Mouse (Mus musculus) CH12F3 (cell line): ENCODE data around the gene Stx5a.

Source experiments
- in situ Hi-C: fragments of 300-500 bp; cut with MboI; formaldehyde crosslinking; loops from 2 replicates; pipeline ENCODE4 v1.14.3; 2020; ENCODE audit warnings: low sequenced_read_pairs

Gene Stx5a

DNA sequence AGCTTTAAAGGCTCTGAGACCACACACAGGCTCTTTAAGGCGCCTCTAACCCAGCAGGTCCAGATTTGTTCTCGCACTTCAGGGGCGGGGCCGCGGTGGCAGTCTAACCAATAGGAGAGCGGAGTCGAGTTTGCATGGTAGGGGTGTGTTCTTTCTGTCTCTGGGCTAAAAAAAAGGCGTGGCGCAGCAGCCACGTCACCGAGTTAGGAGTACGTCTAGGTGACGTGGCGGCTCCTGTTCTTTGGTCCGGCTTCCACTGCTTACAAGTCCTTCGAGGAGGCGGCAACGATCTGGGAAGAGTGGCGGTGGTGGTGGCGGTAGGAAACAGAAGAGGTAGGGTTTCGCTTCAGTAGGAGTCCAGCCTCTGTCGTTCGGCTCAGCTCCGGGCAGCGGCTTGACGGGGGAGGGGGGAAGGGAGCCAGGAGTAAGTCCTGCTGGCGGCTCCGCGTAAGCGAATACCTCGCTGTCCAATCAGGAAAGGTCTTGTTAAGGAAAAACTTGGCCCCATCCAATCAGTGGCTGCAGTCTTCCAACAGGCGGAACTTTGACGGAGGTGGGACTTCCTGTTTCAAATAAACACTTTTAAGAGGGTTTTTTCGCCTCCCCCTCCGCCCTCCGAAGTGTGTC, at the start of gene Stx5a:
TSS of gene Stx5a (plus strand) at position 171 of the 627 bp plus-strand sequence.
- in situ Hi-C loops: no loop called here

DNA sequence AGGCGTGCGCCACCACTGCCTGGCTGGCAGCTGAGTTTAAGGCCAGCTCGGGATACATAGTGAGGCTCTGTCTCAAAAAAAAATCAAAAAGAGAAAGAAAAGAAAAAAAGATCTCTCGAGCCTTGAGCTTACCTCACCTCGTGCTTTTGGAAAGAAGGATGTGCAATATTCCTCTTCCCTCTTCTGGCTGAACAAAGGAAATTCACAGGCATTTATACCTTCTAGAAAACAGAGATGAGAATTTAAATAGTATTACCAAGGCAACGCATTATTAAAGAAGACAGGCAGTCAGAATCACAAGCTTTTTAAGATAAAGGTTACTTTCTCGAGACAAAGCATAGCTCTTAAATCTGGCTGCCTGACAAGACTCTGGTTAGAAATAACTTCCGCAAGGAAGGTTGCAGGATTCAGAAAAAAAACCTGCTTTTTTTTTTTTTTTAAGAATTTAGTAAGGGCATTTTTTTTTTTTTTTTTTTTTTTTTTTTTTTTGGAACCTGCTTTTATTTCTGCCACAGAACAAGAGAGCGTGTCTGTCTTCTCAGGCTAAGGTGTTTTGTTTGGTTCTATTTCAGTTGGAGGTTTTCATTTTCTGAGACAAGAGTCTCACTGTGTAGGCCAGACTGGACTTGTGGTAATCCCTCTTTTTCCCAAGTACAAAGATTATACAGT, 49.2 kb upstream of the Stx5a start:
- in situ Hi-C loops: no loop called here

DNA sequence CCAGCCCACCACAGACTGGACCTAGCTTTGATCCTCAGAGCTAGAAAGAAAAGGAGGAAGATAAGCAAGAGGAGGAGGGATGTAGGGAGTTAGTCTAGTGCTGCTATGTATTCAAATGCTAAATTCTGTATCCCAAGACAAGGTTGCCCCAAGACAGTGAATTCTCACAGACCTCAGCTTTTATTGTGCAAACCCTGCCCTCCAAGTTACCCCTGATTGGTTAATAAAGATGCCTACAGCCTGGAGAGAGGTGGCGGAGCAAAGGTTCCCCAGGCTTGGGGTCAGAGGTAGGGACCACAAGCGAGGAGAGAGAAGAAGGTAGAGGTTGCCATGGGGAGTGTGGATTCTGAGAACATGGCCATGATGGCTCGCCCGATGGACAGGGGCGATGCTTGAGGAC, 48.5 kb upstream of the Stx5a start:
- in situ Hi-C loops: no loop called here

DNA sequence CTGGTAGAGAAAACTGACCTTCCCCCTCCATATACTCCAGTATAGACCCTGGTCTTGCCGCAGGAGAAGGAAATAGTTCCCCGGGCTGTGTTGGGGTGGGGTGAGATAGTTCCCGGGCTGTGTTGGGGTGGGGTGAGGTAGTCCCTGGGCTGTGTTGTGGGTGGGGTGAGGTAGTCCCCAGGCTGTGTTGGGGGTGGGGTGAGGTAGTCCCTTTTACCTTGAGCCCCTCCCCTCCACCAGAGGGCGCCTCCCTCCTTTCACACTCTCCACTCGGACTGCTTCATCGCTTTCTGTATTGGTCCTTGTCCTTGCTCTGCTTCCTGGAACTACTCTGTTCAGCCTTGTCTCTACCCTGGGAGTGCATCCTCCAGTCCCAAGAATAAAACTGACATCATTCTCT, 45.9 kb upstream of the Stx5a start:
- in situ Hi-C loops: no loop called here

DNA sequence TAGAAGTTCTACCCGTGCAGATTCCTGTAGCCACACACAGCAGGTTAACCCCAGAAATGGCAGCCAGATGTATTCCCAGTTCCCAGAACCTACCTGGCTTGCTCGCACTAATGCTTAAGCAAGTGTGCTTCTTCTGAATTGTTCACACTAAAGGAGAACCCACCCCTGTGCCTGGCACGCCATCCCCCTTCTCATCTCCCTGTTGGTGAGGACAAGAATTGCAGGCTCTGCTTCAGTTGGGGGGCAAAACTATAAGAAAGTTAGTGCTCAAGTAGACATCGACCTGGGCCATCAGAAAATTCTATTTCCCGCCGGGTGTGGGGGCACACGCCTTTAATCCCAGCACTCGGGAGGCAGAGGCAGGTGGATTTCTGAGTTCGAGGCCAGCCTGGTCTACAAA, 41.6 kb upstream of the Stx5a start:
- in situ Hi-C loops: no loop called here

DNA sequence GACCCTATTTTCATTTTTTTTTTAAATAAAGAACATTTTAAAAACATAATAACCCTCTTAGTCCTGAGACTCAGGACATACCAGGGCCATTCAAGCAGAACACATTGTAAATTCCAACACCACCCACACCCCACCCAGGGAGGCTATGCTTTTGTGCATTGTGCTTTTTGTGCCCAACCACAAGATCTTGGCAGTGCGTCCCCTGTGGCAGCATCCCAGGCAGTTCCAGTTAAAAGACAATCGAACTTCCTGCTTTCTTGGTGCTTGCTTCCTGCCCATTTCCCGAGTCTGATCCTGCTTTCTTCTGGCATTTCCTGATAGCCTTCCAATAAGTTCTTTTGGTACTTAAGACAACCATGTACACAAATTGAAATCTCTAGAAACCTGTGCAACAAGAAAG, 38.8 kb upstream of the Stx5a start:
- in situ Hi-C loops: no loop called here

DNA sequence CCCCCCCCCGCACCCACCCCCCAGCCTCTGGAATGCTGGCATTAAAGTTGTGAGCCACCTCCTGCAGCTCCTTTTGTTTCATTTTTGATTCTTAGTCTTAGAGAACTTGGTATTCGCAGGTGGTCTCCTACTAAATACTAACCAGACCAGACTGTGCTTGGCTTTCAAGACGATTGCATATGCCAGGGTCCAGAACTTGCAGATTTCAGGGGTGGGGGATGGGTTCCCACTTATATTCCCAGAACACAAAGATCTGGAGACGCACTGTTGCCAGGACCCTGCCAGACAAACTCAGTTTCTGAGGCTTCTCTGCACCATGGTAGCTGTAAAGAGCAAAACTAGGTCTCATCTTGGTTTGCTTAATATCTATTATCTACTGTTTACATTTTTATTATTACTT, 37.6 kb upstream of the Stx5a start:
- in situ Hi-C loops: no loop called here

DNA sequence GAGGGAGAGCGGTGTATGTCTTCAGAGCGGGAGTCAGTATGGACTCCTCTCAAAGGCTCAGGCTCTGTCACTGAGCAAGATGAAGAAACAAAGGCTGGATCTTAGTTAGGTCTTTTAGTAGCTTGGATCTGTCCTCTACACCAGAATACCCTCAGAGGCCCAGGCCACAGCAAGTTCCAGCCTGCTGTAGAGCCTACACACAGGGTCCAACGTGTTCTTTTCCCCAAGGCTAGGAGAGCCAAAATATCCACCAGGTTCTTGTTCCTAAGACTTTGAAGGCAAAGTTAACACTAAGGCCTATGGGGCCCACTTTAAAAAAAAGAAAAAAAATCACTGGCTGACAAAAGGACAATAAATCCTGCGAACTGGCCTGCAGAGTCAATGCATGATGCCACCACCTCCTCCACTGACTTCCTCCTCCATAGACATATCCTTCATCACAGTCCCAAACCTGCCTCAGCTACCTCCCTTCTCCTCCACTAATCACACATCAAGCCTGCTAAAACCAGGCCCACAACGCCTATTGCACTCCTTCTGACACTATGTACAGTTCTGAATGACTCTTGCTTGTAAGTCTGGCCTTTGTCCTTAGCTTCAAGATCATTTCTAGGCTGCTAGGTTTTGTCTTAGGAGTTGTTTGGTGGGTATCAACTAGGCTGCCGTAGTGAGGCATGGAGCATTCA, 36.0 kb upstream of the Stx5a start:
- in situ Hi-C loops: no loop called here

DNA sequence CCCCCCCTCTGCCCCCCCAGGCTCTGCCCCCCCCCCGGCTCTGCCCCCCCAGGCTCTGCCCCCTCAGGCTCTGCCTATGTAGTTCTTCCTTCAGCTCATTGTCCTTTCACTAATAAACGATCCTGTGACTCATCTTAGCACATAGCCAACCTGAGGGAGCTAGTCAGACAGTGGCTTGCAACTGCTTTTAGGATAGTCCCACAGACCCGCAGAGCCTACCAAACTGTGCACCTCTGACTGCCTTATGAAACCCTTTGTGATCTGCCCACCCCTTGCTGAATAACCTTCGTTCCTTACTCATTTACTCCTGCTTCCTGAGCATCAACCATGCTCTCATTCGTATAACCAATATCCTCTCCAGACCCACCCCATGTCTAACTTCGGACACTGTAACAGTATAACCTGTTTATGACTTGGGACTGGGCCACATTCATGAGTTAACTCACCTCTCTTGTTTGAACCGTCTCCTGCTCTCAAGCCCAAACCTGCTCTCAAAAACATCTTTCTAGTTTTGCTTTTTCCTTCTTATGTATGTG, 35.0 kb upstream of the Stx5a start:
- in situ Hi-C loops: no loop called here

DNA sequence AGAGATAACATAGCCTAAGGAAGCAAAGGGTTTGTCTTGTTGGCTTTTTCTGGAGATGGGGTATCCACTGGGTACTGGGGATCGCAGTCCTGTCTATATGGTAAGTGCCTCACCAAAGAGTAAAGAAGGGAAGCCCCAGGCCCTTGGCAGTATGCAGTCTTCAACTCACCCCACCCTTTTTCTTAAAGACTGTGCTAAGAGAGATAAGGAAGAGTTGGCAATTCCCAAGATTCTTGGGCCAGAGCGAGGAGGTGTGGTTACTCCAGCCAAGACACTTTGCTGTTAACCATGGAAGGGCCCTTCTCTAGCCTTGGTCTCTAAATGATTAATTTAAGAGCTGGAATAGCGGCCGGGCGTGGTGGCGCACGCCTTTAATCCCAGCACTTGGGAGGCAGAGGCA, 34.3 kb upstream of the Stx5a start:
- in situ Hi-C loops: no loop called here

DNA sequence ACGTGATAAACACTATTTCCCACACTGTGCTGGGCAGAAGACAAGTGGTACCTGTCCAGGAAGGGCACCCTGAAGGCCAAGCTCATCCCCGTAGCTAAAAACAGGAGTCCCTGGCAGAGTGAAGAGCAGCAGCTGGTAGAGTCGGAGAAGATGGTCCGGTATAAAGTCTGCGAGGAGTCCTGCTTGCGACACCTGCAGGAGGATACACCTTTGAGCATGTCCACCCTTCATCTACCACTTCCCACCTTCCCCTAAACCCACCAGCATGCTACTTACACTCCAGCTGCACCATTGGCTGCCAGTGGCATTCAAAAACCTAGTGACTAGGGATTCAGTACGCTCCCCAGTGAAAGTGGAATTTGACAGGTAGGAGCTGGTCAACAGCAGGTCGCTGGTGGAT, 32.3 kb upstream of the Stx5a start:
- in situ Hi-C loops: no loop called here

DNA sequence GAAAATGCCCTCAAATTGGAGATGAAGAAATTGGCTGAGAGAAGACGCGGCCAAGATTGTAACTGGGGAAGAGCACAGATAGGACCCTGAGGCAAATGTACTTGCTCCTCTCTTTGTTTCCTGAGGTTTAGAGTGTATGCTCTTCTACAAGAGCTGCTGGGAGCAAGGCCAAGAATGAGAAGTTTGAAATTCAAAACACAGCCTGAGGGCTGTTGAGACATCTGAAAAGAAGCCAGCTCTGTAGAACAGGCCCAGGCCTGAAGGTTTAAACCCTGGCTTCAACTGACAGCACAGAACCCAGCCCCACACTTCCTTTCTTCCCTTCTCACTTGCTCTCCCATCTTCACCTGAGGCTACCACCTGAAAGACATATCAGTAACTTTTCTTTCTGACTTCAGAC, 31.2 kb upstream of the Stx5a start:
- in situ Hi-C loops: no loop called here

DNA sequence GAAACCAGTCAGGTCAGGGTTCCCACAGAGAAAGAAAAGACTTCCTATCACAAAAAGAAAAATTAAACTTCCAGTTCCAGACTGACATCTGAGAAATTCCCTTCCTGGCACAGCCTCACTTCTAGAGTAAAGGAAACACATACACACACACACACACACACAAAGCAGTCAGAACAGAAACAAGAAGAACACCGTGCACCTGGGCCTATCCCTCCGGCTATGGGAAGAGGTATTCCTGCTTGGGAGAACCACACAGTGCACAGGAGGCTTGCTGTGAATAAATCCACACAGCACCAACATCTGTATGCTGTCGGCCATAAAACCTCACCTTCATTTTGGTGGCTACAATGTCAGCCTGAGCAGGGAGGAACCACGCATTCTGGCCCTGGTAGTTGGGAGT, 29.7 kb upstream of the Stx5a start:
- in situ Hi-C loops: no loop called here

DNA sequence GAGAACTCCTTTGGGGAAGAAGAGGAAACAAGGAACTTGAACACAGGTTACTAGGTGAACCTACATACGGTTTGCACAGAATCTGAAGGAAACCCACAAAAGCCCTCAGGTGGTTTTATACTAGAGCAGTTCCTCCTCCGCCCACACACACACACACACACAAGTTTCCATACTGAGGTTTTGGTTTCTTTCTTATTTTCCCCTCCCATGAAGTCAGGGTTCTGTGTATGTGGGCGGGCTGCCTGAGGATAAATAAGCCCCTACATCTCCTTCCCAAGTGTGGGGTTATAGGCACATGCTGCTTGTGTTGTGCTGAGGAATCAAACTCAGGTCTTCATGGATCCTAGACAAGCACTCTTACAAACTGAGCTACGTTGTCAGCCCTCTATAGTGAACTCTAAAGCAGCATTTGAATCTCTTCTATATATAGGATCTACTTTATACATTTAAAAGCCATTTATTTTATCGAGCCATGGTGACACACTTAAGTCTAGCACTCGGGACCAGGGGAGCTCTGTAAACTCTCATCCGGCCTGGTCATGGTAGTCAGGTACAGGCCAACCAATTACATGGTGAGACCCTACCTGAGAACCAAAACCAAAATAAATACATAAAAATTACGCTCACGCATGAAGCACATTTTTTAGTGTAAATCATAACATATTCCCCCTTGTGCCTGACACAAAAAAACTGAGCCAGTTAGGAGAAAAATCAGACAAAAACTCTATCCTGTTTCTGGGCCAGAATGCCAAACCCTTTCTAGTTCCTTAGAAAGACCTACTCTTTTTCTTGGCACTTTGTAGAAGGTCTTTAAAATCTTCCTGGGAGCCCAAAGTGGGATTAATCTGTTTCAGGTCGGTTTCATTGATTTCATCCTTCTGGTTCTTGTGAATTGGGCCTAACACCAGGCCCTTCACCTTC, 29.0 kb upstream of the Stx5a start:
- in situ Hi-C loops: no loop called here

DNA sequence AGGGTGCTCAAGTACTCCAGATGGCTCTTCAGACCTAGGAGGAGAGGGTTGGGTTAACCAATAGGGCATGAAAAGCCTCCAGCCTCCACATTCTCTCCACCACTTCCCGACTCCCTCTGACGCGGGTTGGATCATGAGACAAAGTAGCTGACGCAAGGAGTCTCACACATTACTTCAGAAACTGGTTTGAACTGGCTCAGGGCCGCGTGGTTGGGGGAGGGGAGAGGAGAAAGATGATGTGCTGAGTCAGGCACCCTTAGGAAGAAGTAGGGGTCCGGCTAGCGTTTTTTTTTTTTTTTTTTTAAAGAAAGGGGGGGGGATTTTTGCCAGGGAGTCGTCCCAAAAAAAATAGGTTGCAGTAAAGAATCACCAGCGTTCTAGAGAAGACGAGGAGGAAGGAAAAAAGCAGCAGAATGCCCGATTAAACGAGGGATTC, 28.3 kb upstream of the Stx5a start:
- in situ Hi-C loops: no loop called here

DNA sequence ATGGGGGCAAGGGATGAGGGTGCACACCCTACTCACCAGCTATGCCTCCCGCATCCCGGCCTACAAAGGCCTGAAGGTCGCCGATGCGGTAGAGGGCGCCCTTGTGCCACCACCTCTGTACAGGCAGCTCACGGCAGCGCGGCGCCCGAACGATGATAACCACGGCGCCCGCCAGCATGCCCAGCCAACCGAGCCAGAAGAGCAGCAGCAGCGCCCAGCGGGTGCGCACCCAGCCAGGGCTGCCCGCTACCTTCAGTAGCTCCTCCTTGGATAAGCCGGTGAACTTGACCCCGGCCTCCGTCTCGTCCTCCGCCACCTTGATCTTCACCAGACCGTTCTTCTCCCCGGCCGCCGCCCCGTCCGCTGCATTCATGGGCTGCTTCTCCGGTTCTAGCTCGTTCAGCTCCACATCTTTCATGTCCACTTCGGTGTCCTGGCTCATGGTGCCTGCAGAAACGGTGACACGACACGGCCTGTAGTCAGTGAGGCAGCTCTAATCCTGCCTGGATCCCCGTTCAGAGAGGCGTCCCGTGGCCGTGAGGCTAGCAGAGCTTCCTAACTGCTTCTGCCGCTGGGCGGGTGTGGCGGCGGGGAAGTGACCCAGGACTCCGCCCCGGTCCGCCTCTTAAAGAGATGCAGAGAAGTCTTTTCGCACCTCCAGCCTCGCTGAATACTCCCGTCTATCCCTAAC, 27.8 kb upstream of the Stx5a start:
- in situ Hi-C loops: no loop called here

DNA sequence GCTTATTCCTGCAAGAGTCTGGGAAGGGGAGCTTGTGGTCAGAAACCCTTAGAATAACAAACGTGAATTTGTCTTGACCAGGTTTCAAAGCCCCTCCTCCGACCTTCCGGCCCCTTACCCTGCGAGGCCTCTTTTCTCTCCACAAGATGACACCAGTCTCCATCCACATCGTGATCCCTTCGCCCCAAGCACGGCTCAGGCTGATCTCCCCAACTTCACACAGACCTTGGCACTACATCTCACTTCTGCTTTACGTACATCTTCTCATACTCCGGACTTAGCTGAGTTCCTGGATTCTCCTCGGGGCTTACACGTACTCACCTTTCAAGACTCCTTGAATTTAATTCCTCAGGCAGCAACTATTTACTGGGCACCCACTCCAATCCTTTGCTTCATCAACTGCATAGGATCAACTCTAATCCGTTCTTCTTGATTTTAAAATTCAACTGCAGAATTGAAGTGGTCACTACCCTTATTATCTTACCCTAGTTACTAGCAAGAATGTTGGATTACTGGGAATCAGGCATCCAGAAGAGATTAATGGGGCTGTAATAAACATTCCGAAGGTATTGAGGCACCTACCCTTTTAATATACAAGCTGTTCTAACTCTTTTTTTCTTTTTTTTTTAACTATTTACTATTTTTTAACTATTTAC, 27.1 kb upstream of the Stx5a start:
- in situ Hi-C loops: no loop called here

DNA sequence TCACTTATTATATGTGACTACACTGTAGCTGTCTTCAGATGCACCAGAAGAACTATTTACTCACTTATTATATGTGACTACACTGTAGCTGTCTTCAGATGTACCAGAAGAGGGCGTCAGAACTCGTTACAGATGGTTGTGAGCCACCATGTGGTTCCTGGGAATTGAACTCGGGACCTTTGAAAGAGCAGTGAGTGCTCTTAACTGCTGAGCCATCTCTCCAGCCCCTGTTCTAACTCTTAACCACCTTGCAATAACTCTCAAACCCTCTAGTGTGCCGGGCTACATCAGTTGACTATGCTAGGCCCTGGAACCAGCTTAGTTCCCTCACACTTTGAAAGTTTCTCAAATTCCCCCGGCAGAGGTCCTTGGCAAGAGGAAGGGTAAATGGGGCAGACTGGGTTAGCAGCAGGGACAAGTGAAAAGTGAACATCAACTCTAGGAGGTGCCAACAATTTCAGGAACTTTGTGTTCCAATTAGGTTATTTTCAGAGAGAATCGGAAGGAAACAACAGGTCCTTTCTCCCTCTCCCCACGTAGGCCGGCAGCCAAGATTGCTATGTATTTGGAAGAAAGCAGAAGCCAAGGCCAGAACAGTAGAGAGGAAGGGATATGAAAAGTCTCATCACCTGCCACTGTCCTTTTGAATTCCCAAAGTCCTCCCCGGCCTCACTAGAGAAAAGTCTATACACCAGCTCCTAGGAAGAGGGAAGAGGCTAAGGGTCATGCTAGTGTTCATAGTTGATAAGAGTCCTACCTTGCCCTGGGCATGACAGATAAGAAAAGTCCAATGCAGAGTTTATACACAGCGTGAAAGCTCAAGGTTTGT, 26.3 kb upstream of the Stx5a start:
- in situ Hi-C loops: no loop called here
